Mouse (Mus musculus) adrenal gland, postnatal 36 days (tissue): ENCODE measurements around the gene Hist1h2bc. TPM values are rescaled to one million over a fixed set of nuclear protein-coding genes. Genes with fewer than 3 reads are reported as not detected.

Source experiments
- DNase-seq, 2 experiments: peaks; one replicate each; pipeline ENCODE4 v3.0.0; 2021; ENCODE audit warnings: mixed read lengths in 1 of 2
- microRNA-seq: library from miRNA; unstranded; fragments of <30 nt; microRNA quantifications from one replicate; pipeline ENCODE4 v1.2.0, GENCODE M21; 2021
- total RNA-seq, 2 experiments: library from RNA; stranded (reverse); gene quantifications; 2 replicates each; pipeline ENCODE4 v1.2.3; 2021

Gene Hist1h2bc
- total RNA-seq, 2 experiments from 2014 or later, result 138 to 161 TPM

DNA sequence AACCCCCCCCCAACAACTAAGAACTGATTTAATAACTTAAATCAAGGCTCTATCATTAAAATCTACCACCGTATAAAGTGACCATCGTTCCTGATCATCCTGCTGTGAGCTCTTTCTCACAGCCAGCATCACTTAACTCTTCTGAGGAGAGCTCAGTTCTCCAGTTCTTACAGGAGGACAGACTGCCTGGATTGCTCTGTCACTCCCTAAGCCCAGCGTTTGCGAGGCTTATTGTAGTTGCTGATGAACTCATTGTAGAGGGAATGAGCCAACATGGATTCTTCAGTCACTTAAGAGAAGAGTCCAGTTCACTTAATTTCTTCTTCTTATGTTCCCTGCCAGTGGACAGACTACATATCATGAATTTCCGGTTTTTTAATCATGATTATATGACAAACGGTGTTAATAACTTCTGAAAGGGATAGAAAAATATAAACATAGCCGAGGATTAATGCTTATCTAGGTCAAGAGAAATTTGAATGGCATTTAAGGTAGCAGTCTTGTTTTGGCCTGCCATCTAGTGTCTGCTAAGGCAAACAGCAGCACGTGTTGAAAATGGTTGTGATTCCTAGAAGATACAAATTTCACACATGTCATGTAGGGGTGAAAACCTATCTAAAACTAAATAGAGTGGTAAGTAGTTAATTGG, 48.3 kb downstream of the Hist1h2bc start:
- DNase-seq, result no peak

GRCm38 (mm10) chr13:23737091-23737490, 53.1 kb downstream of the Hist1h2bc start:
- no peak for DNase-seq

DNA sequence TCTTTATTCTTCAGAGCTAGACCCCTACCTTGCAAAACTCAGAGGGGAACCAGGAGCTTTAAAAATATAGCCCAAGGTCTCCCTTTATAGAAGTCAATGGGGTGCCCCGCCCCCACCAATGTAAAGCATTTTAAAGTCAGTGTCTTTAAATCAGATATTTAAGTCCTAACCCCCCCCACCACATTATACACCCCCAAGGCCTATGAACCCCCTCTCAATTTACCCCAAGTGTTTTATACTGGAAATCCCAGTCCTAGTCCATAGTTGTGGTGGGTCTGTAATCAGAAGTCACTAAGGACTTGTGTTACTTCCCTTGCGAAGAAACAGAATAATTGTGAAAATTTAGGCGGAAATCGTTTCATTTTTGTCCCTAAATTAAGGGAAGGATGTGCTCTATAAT, 54.0 kb downstream of the Hist1h2bc start:
- DNase-seq, result no peak

DNA sequence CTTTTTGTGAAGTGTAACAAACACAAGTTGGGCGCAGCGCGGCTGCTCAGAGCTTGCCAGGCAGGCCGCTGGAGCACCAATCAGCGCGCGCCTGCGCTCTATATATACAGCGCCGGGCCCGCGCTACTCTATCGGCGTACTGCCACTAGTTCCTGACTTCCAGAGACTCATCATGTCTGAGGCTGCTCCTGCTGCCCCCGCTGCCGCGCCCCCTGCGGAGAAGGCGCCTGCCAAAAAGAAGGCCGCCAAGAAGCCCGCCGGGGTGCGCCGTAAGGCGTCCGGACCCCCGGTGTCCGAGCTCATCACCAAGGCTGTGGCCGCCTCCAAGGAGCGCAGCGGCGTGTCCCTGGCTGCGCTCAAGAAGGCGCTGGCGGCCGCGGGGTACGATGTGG, 54.7 kb downstream of the Hist1h2bc start, which contains the start of gene Hist1h1c:
Gene Hist1h1c, plus strand, starts transcription at position 132 of the 392 bp plus-strand sequence.
- peak; percentile 90 to 93 for DNase-seq

DNA sequence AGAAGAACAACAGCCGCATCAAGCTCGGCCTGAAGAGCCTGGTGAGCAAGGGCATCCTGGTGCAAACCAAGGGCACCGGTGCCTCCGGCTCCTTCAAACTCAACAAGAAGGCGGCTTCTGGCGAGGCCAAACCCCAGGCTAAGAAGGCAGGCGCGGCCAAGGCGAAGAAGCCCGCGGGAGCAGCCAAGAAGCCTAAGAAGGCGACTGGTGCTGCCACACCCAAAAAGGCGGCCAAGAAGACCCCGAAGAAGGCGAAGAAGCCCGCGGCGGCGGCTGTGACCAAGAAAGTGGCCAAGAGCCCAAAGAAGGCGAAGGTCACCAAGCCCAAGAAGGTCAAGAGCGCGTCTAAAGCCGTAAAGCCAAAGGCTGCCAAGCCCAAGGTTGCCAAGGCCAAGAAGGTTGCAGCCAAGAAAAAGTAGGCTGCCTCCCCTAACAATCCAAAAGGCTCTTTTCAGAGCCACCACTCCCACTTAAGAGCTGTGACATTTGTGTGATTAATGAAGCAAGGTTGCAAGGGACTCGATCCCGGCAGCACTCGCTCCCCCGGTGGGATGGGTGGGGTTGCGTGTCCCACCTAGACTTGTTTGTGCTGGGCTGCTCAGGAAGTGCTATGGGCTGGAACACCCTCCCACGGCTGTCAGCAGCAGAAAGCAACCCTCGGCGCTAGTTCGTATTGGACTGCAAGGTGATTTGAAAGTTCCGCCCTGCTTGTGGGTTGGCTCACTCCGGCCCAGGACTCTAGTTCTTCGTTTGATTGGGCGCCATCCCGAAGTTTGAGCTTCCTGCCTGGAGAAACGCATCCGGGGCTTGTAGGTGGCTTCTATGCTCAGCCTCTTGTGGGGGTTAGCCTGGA, 55.3 kb downstream of the Hist1h2bc start:
- DNase-seq, result peak; percentile 92 to 94

GRCm38 (mm10) chr13:23739922-23740252, 55.9 kb downstream of the Hist1h2bc start:
- no peak for DNase-seq

DNA sequence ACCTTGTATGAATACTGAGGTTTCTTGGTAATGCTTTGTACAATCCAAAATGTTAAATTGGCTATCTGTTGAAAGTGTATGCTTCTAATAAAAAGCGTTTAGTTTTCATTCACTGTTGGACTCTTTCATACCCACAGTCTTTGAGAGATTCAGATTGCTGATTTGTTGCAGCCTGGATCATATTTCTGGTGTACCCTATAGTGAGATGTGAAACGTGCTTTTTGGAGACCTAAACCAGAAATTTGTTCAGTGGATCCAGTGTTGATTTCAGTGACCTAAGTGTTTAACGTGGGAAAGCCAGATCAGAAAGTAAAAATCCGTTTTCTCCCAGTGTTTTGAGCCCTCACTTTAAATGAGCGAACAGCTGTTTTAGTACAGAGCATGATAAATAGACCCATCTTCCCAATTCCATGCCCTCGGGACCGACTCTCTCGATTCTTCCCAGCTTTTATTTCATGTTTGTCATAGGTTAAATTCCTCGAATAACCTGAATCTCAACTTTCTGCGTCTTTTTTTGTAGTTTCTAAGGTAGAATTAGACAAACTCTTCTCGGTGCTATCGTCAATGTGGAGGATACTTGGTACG, 56.3 kb downstream of the Hist1h2bc start:
- no peak for DNase-seq

- DNase-seq, result no peak
These were observed 56.9 kb downstream of the Hist1h2bc start for GRCm38 (mm10) chr13:23740910-23741309.

- DNase-seq, result no peak
These were observed 58.0 kb downstream of the Hist1h2bc start for GRCm38 (mm10) chr13:23742007-23742406.

Small RNAs within 50 kb of the gene (microRNA-seq; reads per million reads assigned to microRNA genes)
- not detected for gene Gm44350

Other genes starting within 250 kb of the Hist1h2bc start
- not detected for gene Btn1a1, start 218.3 kb upstream of the Hist1h2bc start, total RNA-seq
- not detected for gene Btn2a2, start 195.3 kb upstream of the Hist1h2bc start, total RNA-seq
- 100 to 1,000 TPM; 443 to 473 TPM for gene Hist1h4h, start 153.1 kb upstream of the Hist1h2bc start, total RNA-seq
- 10 to 100 TPM; 49.7 to 55.2 TPM for gene Hist1h2af, start 150.3 kb upstream of the Hist1h2bc start, total RNA-seq
- gene Hist1h3g, start 148.8 kb upstream of the Hist1h2bc start, total RNA-seq, result 10 to 100 TPM; 13.9 to 17.7 TPM
- gene Hist1h2bh, start 140.8 kb upstream of the Hist1h2bc start, total RNA-seq, result 1 to 10 TPM; 4.2 to 4.7 TPM
- 10 to 100 TPM; 23.4 to 24.4 TPM for gene Hist1h3f, start 140.1 kb upstream of the Hist1h2bc start, total RNA-seq
- 100 to 1,000 TPM; 112 to 118 TPM for gene Hist1h4f, start 132.6 kb upstream of the Hist1h2bc start, total RNA-seq
- 1 to 10 TPM; 4.5 to 4.9 TPM for gene Hist1h1d, start 130.9 kb upstream of the Hist1h2bc start, total RNA-seq
- gene Hist1h3e, start 121.8 kb upstream of the Hist1h2bc start, total RNA-seq, result 10 to 100 TPM; 56.1 to 72.9 TPM
- gene Hist1h2ae, start 113.0 kb upstream of the Hist1h2bc start, total RNA-seq, result 1 to 10 TPM; 9.2 to 9.6 TPM
- 100 to 1,000 TPM; 105 to 116 TPM for gene Hist1h2bg, start 112.8 kb upstream of the Hist1h2bc start, total RNA-seq
- gene Hist1h2bf, start 110.0 kb upstream of the Hist1h2bc start, total RNA-seq, result 10 to 100 TPM; 34.6 to 44.5 TPM
- 10 to 100 TPM in 1 of 2 experiments, 1 to 10 TPM in 1; 8.1 to 13.6 TPM for gene Hist1h2ad, start 109.8 kb upstream of the Hist1h2bc start, total RNA-seq
- 1 to 10 TPM; 7.4 TPM for gene Hist1h3d, start 108.4 kb upstream of the Hist1h2bc start, total RNA-seq
- gene Hist1h4d, start 102.6 kb upstream of the Hist1h2bc start, total RNA-seq, result 100 to 1,000 TPM; 159 to 164 TPM
- gene Hist1h2be, start 63.1 kb upstream of the Hist1h2bc start, total RNA-seq, result 10 to 100 TPM; 12.1 to 13.4 TPM
- 10 to 100 TPM; 49.5 to 74.0 TPM for gene Hist1h1e, start 61.6 kb upstream of the Hist1h2bc start, total RNA-seq
- gene Hist1h2ac, start 251 bp upstream of the Hist1h2bc start, total RNA-seq, result 1 to 10 TPM; 3.0 to 3.1 TPM
- gene Hist1h1t, start 11.6 kb downstream of the Hist1h2bc start, total RNA-seq, result under 1 TPM; 0.33 to 0.46 TPM
- 100 to 1,000 TPM; 101 to 109 TPM for gene Hist1h4c, start 14.3 kb downstream of the Hist1h2bc start, total RNA-seq
- 10 to 100 TPM; 29.2 to 49.8 TPM for gene Hfe, start 26.7 kb downstream of the Hist1h2bc start, total RNA-seq
- gene Hist1h1c, start 54.6 kb downstream of the Hist1h2bc start, total RNA-seq, result 100 to 1,000 TPM; 145 to 279 TPM
- gene Hist1h3c, start 61.4 kb downstream of the Hist1h2bc start, total RNA-seq, result 10 to 100 TPM; 20.5 to 26.8 TPM
- 10 to 100 TPM; 34.0 to 41.3 TPM for gene Hist1h2bb, start 62.5 kb downstream of the Hist1h2bc start, total RNA-seq
- 10 to 100 TPM; 58.1 to 68.0 TPM for gene Hist1h2ab, start 66.9 kb downstream of the Hist1h2bc start, total RNA-seq
- 10 to 100 TPM; 54.7 to 79.9 TPM for gene Hist1h3b, start 68.1 kb downstream of the Hist1h2bc start, total RNA-seq
- gene Hist1h4b, start 72.8 kb downstream of the Hist1h2bc start, total RNA-seq, result 100 to 1,000 TPM; 115 to 122 TPM
- gene Hist1h4a, start 77.0 kb downstream of the Hist1h2bc start, total RNA-seq, result 10 to 100 TPM; 59.8 to 61.2 TPM
- 10 to 100 TPM; 55.1 to 59.3 TPM for gene Hist1h3a, start 78.2 kb downstream of the Hist1h2bc start, total RNA-seq
- gene Hist1h1a, start 79.5 kb downstream of the Hist1h2bc start, total RNA-seq, result 10 to 100 TPM; 35.0 to 39.8 TPM
- gene Trim38, start 85.7 kb downstream of the Hist1h2bc start, total RNA-seq, result under 1 TPM; 0.16 to 0.23 TPM
- gene Slc17a2, start 122.8 kb downstream of the Hist1h2bc start, total RNA-seq, result under 1 TPM in 1 of 2 experiments, not detected in 1; 0.26 TPM
- gene Slc17a3, start 155.2 kb downstream of the Hist1h2bc start, total RNA-seq, result under 1 TPM; 0.23 to 0.56 TPM
- not detected for gene Slc17a1, start 183.6 kb downstream of the Hist1h2bc start, total RNA-seq
- gene Slc17a4, start 230.8 kb downstream of the Hist1h2bc start, total RNA-seq, result under 1 TPM in 1 of 2 experiments, not detected in 1; 0.23 TPM
- gene Hist1h2ba, start 250.0 kb downstream of the Hist1h2bc start, total RNA-seq, result not detected